Mouse (Mus musculus): Measurements from ENCODE around the gene Lmf1. TPM values are rescaled to one million over a fixed set of nuclear protein-coding genes. Genes with fewer than 3 reads are reported as not detected.

Lmf1 gene
- polyA plus RNA-seq, 2 experiments from 2014 or later = 12.1 to 16.7 TPM

- no peak for ATAC-seq
Observed at GRCm38 (mm10) chr17:25711136-25711535, 132.3 kb downstream of the Lmf1 start.

Other genes with a start within 250 kb of the Lmf1 start
- not detected for gene Tpsab1, start 233.5 kb upstream of the Lmf1 start, polyA plus RNA-seq (2017; shearing (Covaris generic))
- gene Tpsb2, start 212.8 kb upstream of the Lmf1 start, polyA plus RNA-seq (2017; shearing (Covaris generic)) = not detected
- not detected for gene Tpsg1, start 209.8 kb upstream of the Lmf1 start, polyA plus RNA-seq (2017; shearing (Covaris generic))
- gene Cacna1h, start 145.3 kb upstream of the Lmf1 start, polyA plus RNA-seq (2017; shearing (Covaris generic)) = not detected
- not detected for gene Tekt4, start 124.5 kb upstream of the Lmf1 start, polyA plus RNA-seq (2017; shearing (Covaris generic))
- not detected for gene Sstr5, start 81.8 kb upstream of the Lmf1 start, polyA plus RNA-seq (2017; shearing (Covaris generic))
- gene Sox8, start 8.4 kb upstream of the Lmf1 start, polyA plus RNA-seq (2017; shearing (Covaris generic)) = under 1 TPM in 1 of 2 experiments, not detected in 1; 0.25 TPM
- not detected for gene Gng13, start 138.1 kb downstream of the Lmf1 start, polyA plus RNA-seq (2017; shearing (Covaris generic))
- 1 to 10 TPM; 4.0 to 6.7 TPM for gene Chtf18, start 148.3 kb downstream of the Lmf1 start, polyA plus RNA-seq (2017; shearing (Covaris generic))
- 10 to 100 TPM in 1 of 2 experiments, 1 to 10 TPM in 1; 9.3 to 10.3 TPM for gene Rpusd1, start 148.6 kb downstream of the Lmf1 start, polyA plus RNA-seq (2017; shearing (Covaris generic))
- under 1 TPM in 1 of 2 experiments, not detected in 1; 0.18 TPM for gene Mslnl, start 157.0 kb downstream of the Lmf1 start, polyA plus RNA-seq (2017; shearing (Covaris generic))
- gene Msln, start 175.3 kb downstream of the Lmf1 start, polyA plus RNA-seq (2017; shearing (Covaris generic)) = not detected
- gene Narfl, start 194.7 kb downstream of the Lmf1 start, polyA plus RNA-seq (2017; shearing (Covaris generic)) = 10 to 100 TPM; 15.6 to 20.9 TPM
- 10 to 100 TPM; 27.2 to 30.3 TPM for gene Haghl, start 206.6 kb downstream of the Lmf1 start, polyA plus RNA-seq (2017; shearing (Covaris generic))
- under 1 TPM in 1 of 2 experiments, not detected in 1; 0.62 TPM for gene Ccdc78, start 207.5 kb downstream of the Lmf1 start, polyA plus RNA-seq (2017; shearing (Covaris generic))
- gene Fam173a, start 213.8 kb downstream of the Lmf1 start, polyA plus RNA-seq (2017; shearing (Covaris generic)) = 100 to 1,000 TPM; 196 to 238 TPM
- not detected for gene AC134908.4, start 216.6 kb downstream of the Lmf1 start, polyA plus RNA-seq (2017; shearing (Covaris generic))
- gene Metrn, start 218.1 kb downstream of the Lmf1 start, polyA plus RNA-seq (2017; shearing (Covaris generic)) = 1 to 10 TPM; 2.2 to 4.6 TPM
- under 1 TPM in 1 of 2 experiments, not detected in 1; 0.16 TPM for gene Fbxl16, start 230.0 kb downstream of the Lmf1 start, polyA plus RNA-seq (2017; shearing (Covaris generic))
- gene Wdr24, start 244.5 kb downstream of the Lmf1 start, polyA plus RNA-seq (2017; shearing (Covaris generic)) = 10 to 100 TPM; 11.9 to 17.9 TPM
- gene Jmjd8, start 249.8 kb downstream of the Lmf1 start, polyA plus RNA-seq (2017; shearing (Covaris generic)) = 10 to 100 TPM; 11.4 to 21.9 TPM

Data from activated CD4-positive, CD25-positive, alpha-beta regulatory T cell, adult 4 months (primary cell).